Mouse (Mus musculus): Measurements from ENCODE around the gene Rsph1.

GRCm38 (mm10) chr17:31295892-31296781 lies 19.0 kb upstream of the Rsph1 start:
- TF ChIP-seq CTCF (IDR thresholded peaks at IDR 0.05; ENCODE audit: borderline replicate concordance, insufficient read depth, low read depth, low read length) = no peak; the same call in 1 of the 2 replicates
- no peak for TF ChIP-seq POLR2A (IDR thresholded peaks at IDR 0.05; ENCODE audit: borderline replicate concordance, insufficient read depth, low read length)
